Mouse (Mus musculus): Measurements from ENCODE around the gene Slc12a5. TPM values are rescaled to one million over a fixed set of nuclear protein-coding genes. Genes with fewer than 3 reads are reported as not detected.

Gene Slc12a5
- polyA plus RNA-seq, 1 experiment from 2014 or later = 57.7 TPM

GRCm38 (mm10) chr2:165014935-165015334, 54.3 kb downstream of the Slc12a5 start:
- Histone ChIP-seq H3K9ac (ENCODE audit: low read depth, low read length) (no peak overlapping the region), H3K36me3 (ENCODE audit: control insufficient read depth, insufficient read depth, low read length) (peaks cover 28% of the 10 kb centered on the region), H3K27me3 (ENCODE audit: control insufficient read depth, insufficient read depth, low read depth, low read length) (no peaks in the 10 kb centered on the region), H3K4me2 (ENCODE audit: low read length) (no peak overlapping the region), H3K4me1 (ENCODE audit: control insufficient read depth, insufficient read depth, low read length) (no peaks in the 10 kb centered on the region), H3K9me3 (replicated peaks; ENCODE audit: control insufficient read depth, low read length, poor library complexity, severe bottlenecking) (no peaks in the 10 kb centered on the region), H3K27ac (ENCODE audit: low read length) (no peak overlapping the region), H3K4me3 (ENCODE audit: low read depth, low read length) (no peak overlapping the region)
- no peak for ATAC-seq
- 96% methylated on average over 5 of the region's 5 CpGs for WGBS

- 63% methylated on average over 3 of the region's 3 CpGs for WGBS
- Histone ChIP-seq H3K27ac (ENCODE audit: low read length) (no peak overlapping the region), H3K4me1 (ENCODE audit: control insufficient read depth, insufficient read depth, low read length) (no peaks in the 10 kb centered on the region), H3K36me3 (ENCODE audit: control insufficient read depth, insufficient read depth, low read length) (peaks cover 2% of the 10 kb centered on the region; the same call in 1 of the 2 replicates), H3K9me3 (replicated peaks; ENCODE audit: control insufficient read depth, low read length, poor library complexity, severe bottlenecking) (no peaks in the 10 kb centered on the region), H3K27me3 (ENCODE audit: control insufficient read depth, insufficient read depth, low read depth, low read length) (no peaks in the 10 kb centered on the region), H3K9ac (ENCODE audit: low read depth, low read length) (no peak overlapping the region), H3K4me2 (ENCODE audit: low read length) (no peak overlapping the region), H3K4me3 (ENCODE audit: low read depth, low read length) (no peak overlapping the region)
- no peak for ATAC-seq
Observed at GRCm38 (mm10) chr2:165020490-165020889, 59.9 kb downstream of the Slc12a5 start.

GRCm38 (mm10) chr2:165027163-165027562, 66.6 kb downstream of the Slc12a5 start:
- H3K36me3 ChIP-seq (ENCODE audit: control insufficient read depth, insufficient read depth, low read length) = peaks cover 2% of the 10 kb centered on the region; the same call in 1 of the 2 replicates
- 78% methylated on average over 1 of the region's 1 CpGs for WGBS
- no peak overlapping the region for H3K27ac ChIP-seq (ENCODE audit: low read length)
- H3K9ac ChIP-seq (ENCODE audit: low read depth, low read length) = no peak overlapping the region
- ATAC-seq = no peak
- H3K4me3 ChIP-seq (ENCODE audit: low read depth, low read length) = no peak overlapping the region
- H3K27me3 ChIP-seq (ENCODE audit: control insufficient read depth, insufficient read depth, low read depth, low read length) = no peaks in the 10 kb centered on the region
- H3K4me2 ChIP-seq (ENCODE audit: low read length) = no peak overlapping the region
- H3K9me3 ChIP-seq (replicated peaks; ENCODE audit: control insufficient read depth, low read length, poor library complexity, severe bottlenecking) = no peaks in the 10 kb centered on the region
- peaks cover 26% of the 10 kb centered on the region for H3K4me1 ChIP-seq (ENCODE audit: control insufficient read depth, insufficient read depth, low read length)

- peak overlapping the region; percentile 97 for H3K4me2 ChIP-seq (ENCODE audit: low read length)
- 40% methylated on average over 3 of the region's 3 CpGs for WGBS
- no peaks in the 10 kb centered on the region for H3K36me3 ChIP-seq (ENCODE audit: control insufficient read depth, insufficient read depth, low read length)
- peaks cover 44% of the 10 kb centered on the region for H3K4me1 ChIP-seq (ENCODE audit: control insufficient read depth, insufficient read depth, low read length)
- no peaks in the 10 kb centered on the region for H3K27me3 ChIP-seq (ENCODE audit: control insufficient read depth, insufficient read depth, low read depth, low read length)
- H3K9ac ChIP-seq (ENCODE audit: low read depth, low read length) = no peak overlapping the region
- no peak for ATAC-seq
- no peak overlapping the region for H3K27ac ChIP-seq (ENCODE audit: low read length)
- H3K4me3 ChIP-seq (ENCODE audit: low read depth, low read length) = peak overlapping the region; percentile 96
- H3K9me3 ChIP-seq (replicated peaks; ENCODE audit: control insufficient read depth, low read length, poor library complexity, severe bottlenecking) = no peaks in the 10 kb centered on the region
Observed at GRCm38 (mm10) chr2:165032533-165032932, 71.9 kb downstream of the Slc12a5 start.

- peak overlapping the region; percentile 98 for H3K9ac ChIP-seq (ENCODE audit: low read depth, low read length)
- peaks cover 44% of the 10 kb centered on the region for H3K4me1 ChIP-seq (ENCODE audit: control insufficient read depth, insufficient read depth, low read length)
- ATAC-seq = no peak
- no peaks in the 10 kb centered on the region for H3K27me3 ChIP-seq (ENCODE audit: control insufficient read depth, insufficient read depth, low read depth, low read length)
- no peaks in the 10 kb centered on the region for H3K9me3 ChIP-seq (replicated peaks; ENCODE audit: control insufficient read depth, low read length, poor library complexity, severe bottlenecking)
- peak overlapping the region; percentile 97 for H3K4me2 ChIP-seq (ENCODE audit: low read length)
- H3K27ac ChIP-seq (ENCODE audit: low read length) = no peak overlapping the region; the same call in 1 of the 2 replicates
- peak overlapping the region; percentile 96 for H3K4me3 ChIP-seq (ENCODE audit: low read depth, low read length)
- WGBS = 41% methylated on average over 6 of the region's 6 CpGs
- H3K36me3 ChIP-seq (ENCODE audit: control insufficient read depth, insufficient read depth, low read length) = no peaks in the 10 kb centered on the region
Observed at GRCm38 (mm10) chr2:165033306-165033705, 72.7 kb downstream of the Slc12a5 start.

- Histone ChIP-seq H3K36me3 (ENCODE audit: control insufficient read depth, insufficient read depth, low read length) (no peaks in the 10 kb centered on the region), H3K27me3 (ENCODE audit: control insufficient read depth, insufficient read depth, low read depth, low read length) (no peaks in the 10 kb centered on the region), H3K27ac (ENCODE audit: low read length) (peak within 1 kb of the TSS; percentile 96), H3K9ac (ENCODE audit: low read depth, low read length) (peak within 1 kb of the TSS; percentile 98), H3K4me1 (ENCODE audit: control insufficient read depth, insufficient read depth, low read length) (peaks cover 35% of the 10 kb centered on the region), H3K4me2 (ENCODE audit: low read length) (peak within 1 kb of the TSS; percentile 97), H3K9me3 (replicated peaks; ENCODE audit: control insufficient read depth, low read length, poor library complexity, severe bottlenecking) (no peaks in the 10 kb centered on the region), H3K4me3 (ENCODE audit: low read depth, low read length) (peak within 1 kb of the TSS; percentile 96)
- under 1% methylated on average over 94 of the region's 111 CpGs for WGBS
- peak; percentile 96 for ATAC-seq
Observed at GRCm38 (mm10) chr2:165034131-165035057, 73.8 kb downstream of the Slc12a5 start, which contains the start of gene Ncoa5. Gene Ncoa5, minus strand, starts transcription at chr2:165034867.

GRCm38 (mm10) chr2:165035058-165035431, 74.4 kb downstream of the Slc12a5 start:
- H3K4me2 ChIP-seq (ENCODE audit: low read length) = peak overlapping the region; percentile 33
- no peaks in the 10 kb centered on the region for H3K9me3 ChIP-seq (replicated peaks; ENCODE audit: control insufficient read depth, low read length, poor library complexity, severe bottlenecking)
- peak overlapping the region; percentile 39; the same call in 1 of the 2 replicates for H3K9ac ChIP-seq (ENCODE audit: low read depth, low read length)
- peak overlapping the region; percentile 96; the same call in 1 of the 2 replicates for H3K4me3 ChIP-seq (ENCODE audit: low read depth, low read length)
- H3K36me3 ChIP-seq (ENCODE audit: control insufficient read depth, insufficient read depth, low read length) = no peaks in the 10 kb centered on the region
- H3K27ac ChIP-seq (ENCODE audit: low read length) = peak overlapping the region; percentile 96
- peaks cover 35% of the 10 kb centered on the region for H3K4me1 ChIP-seq (ENCODE audit: control insufficient read depth, insufficient read depth, low read length)
- H3K27me3 ChIP-seq (ENCODE audit: control insufficient read depth, insufficient read depth, low read depth, low read length) = no peaks in the 10 kb centered on the region
- no peak for ATAC-seq
- 6% methylated on average over 5 of the region's 5 CpGs for WGBS

- ATAC-seq = no peak
- Histone ChIP-seq H3K9me3 (replicated peaks; ENCODE audit: control insufficient read depth, low read length, poor library complexity, severe bottlenecking) (no peaks in the 10 kb centered on the region), H3K4me1 (ENCODE audit: control insufficient read depth, insufficient read depth, low read length) (peaks cover 17% of the 10 kb centered on the region), H3K4me3 (ENCODE audit: low read depth, low read length) (no peak overlapping the region), H3K4me2 (ENCODE audit: low read length) (no peak overlapping the region), H3K27ac (ENCODE audit: low read length) (no peak overlapping the region), H3K36me3 (ENCODE audit: control insufficient read depth, insufficient read depth, low read length) (no peaks in the 10 kb centered on the region), H3K27me3 (ENCODE audit: control insufficient read depth, insufficient read depth, low read depth, low read length) (no peaks in the 10 kb centered on the region), H3K9ac (ENCODE audit: low read depth, low read length) (no peak overlapping the region)
- 71% methylated on average over 4 of the region's 4 CpGs for WGBS
Observed at GRCm38 (mm10) chr2:165037415-165037814, 76.8 kb downstream of the Slc12a5 start.

- WGBS = 81% methylated on average over 5 of the region's 5 CpGs
- Histone ChIP-seq H3K36me3 (ENCODE audit: control insufficient read depth, insufficient read depth, low read length) (no peaks in the 10 kb centered on the region), H3K4me3 (ENCODE audit: low read depth, low read length) (no peak overlapping the region), H3K27ac (ENCODE audit: low read length) (no peak overlapping the region), H3K9ac (ENCODE audit: low read depth, low read length) (no peak overlapping the region), H3K9me3 (replicated peaks; ENCODE audit: control insufficient read depth, low read length, poor library complexity, severe bottlenecking) (no peaks in the 10 kb centered on the region), H3K4me1 (ENCODE audit: control insufficient read depth, insufficient read depth, low read length) (peaks cover 11% of the 10 kb centered on the region), H3K27me3 (ENCODE audit: control insufficient read depth, insufficient read depth, low read depth, low read length) (no peaks in the 10 kb centered on the region), H3K4me2 (ENCODE audit: low read length) (no peak overlapping the region)
- no peak for ATAC-seq
Observed at GRCm38 (mm10) chr2:165042126-165042525, 81.5 kb downstream of the Slc12a5 start.
